Mouse (Mus musculus): ENCODE measurements around the gene Prtg. TPM values are rescaled to one million over a fixed set of nuclear protein-coding genes. Genes with fewer than 3 reads are reported as not detected.

The Prtg gene
- total and polyA plus RNA-seq, 2 experiments from 2014 or later: 0.32 to 0.93 TPM

DNA sequence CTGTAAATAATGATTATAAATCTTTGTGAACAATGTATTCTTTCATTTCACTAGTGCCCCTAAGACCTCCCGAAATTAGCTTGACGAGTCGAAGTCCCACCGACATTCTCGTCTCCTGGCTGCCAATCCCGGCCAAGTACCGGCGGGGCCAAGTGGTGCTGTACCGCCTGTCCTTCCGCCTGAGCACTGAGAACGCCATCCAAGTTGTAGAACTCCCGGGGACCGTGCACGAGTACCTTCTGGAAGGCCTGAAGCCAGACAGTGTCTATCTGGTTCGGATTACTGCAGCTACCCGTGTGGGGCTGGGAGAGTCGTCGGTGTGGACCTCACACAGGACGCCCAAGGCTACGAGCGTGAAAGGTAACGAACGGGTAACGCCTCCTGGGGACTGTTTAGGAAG is 50.0 kb downstream of the Prtg start:
- no peak for TF ChIP-seq CTCF (IDR thresholded peaks at IDR 0.05)
- 95% methylated on average over 24 of the region's 24 CpGs for WGBS
- ATAC-seq (ENCODE audit: low FRiP score) (no peak), DNase-seq (ENCODE audit: low spot score) (no peak)
- Histone ChIP-seq H3K36me3 (ENCODE audit: insufficient read depth, low read length) (no peaks in the 10 kb centered on the region), H3K27ac (ENCODE audit: low read depth, low read length) (no peak overlapping the region), H3K4me1 (ENCODE audit: insufficient read depth, low read length) (no peaks in the 10 kb centered on the region), H3K9me3 (ENCODE audit: low read length) (no peaks in the 10 kb centered on the region), H3K27me3 (ENCODE audit: insufficient read depth, low read length) (no peaks in the 10 kb centered on the region), H3K4me3 (ENCODE audit: low read depth, low read length) (no peak overlapping the region), H3K4me2 (ENCODE audit: low read depth, low read length, poor library complexity, severe bottlenecking) (no peak overlapping the region), H3K9ac (replicated peaks; ENCODE audit: low read length, poor library complexity, severe bottlenecking) (no peak overlapping the region)

DNA sequence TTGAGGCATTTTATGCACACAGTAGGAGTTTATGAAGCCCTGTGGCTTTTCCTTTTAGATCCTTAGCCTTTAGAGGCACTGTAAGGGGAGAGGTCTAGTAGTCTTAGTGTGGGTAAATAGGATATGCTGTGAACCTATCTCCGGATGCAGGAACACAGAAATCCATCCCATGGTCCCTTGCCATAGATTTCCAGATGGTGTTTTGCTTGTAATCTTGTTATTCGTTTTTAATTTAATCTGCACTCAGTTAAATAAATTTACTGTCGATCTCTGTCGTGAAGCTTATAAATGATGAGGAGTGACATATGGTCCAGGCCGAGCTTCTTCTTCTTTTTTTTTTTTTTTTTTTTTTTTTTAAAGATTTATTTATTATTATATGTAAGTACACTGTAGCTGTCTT is 54.1 kb downstream of the Prtg start:
- no peak for TF ChIP-seq CTCF (IDR thresholded peaks at IDR 0.05)
- no peaks in the 10 kb centered on the region for H3K27me3 ChIP-seq (ENCODE audit: insufficient read depth, low read length)
- DNase-seq (ENCODE audit: low spot score) (no peak), ATAC-seq (ENCODE audit: low FRiP score) (no peak)
- 88% methylated on average over 5 of the region's 5 CpGs for WGBS
- no peaks in the 10 kb centered on the region for H3K9me3 ChIP-seq (ENCODE audit: low read length)
- no peak overlapping the region for H3K4me2 ChIP-seq (ENCODE audit: low read depth, low read length, poor library complexity, severe bottlenecking)
- no peak overlapping the region for H3K4me3 ChIP-seq (ENCODE audit: low read depth, low read length)
- H3K27ac ChIP-seq (ENCODE audit: low read depth, low read length): no peak overlapping the region
- H3K36me3 ChIP-seq (ENCODE audit: insufficient read depth, low read length): no peaks in the 10 kb centered on the region
- H3K9ac ChIP-seq (replicated peaks; ENCODE audit: low read length, poor library complexity, severe bottlenecking): no peak overlapping the region
- no peaks in the 10 kb centered on the region for H3K4me1 ChIP-seq (ENCODE audit: insufficient read depth, low read length)

DNA sequence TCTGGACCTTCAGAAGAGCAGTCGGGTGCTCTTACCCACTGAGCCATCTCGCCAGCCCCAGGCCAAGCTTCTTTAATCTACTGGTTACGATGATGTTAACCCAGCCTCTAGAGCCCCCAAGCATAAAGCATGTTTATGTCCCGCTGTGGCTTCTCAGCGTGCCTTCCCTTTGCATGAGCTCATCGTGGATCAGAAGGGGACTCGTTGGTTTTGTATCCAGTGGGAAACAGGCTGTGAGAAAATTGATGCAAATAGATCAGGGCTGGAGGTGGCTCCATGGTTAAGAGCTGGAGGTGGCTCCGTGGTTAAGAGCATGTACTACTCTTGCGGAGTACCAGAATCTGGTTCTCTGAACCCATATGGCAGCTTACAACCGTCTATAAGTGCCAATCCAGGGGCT is 54.6 kb downstream of the Prtg start:
- Histone ChIP-seq H3K4me1 (ENCODE audit: insufficient read depth, low read length) (no peaks in the 10 kb centered on the region), H3K9me3 (ENCODE audit: low read length) (no peaks in the 10 kb centered on the region), H3K27ac (ENCODE audit: low read depth, low read length) (no peak overlapping the region), H3K9ac (replicated peaks; ENCODE audit: low read length, poor library complexity, severe bottlenecking) (no peak overlapping the region), H3K4me2 (ENCODE audit: low read depth, low read length, poor library complexity, severe bottlenecking) (no peak overlapping the region), H3K27me3 (ENCODE audit: insufficient read depth, low read length) (no peaks in the 10 kb centered on the region), H3K4me3 (ENCODE audit: low read depth, low read length) (no peak overlapping the region), H3K36me3 (ENCODE audit: insufficient read depth, low read length) (no peaks in the 10 kb centered on the region)
- 79% methylated on average over 10 of the region's 10 CpGs for WGBS
- ATAC-seq (ENCODE audit: low FRiP score): no peak
- TF ChIP-seq CTCF (IDR thresholded peaks at IDR 0.05): no peak
- DNase-seq (ENCODE audit: low spot score): no peak

DNA sequence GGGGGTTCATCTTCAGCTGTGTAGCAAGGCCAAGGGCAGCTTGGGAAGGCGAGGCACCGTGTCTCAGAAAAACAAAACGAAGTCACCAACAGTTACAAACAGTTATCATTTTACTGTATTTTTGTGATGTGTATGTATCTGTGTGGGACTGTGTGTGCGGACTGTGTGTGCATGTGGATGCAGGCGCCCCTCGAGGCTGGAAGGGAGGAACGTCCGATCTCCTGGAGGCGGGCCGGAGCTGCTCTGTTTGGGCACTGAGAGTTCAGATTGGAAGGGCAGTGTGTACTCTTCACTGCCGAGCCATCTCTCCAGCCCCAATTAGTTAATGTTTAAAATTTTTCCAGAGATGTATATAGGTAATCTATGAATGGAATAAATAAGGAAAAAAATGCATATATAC is 55.5 kb downstream of the Prtg start:
- no peak overlapping the region for H3K9ac ChIP-seq (replicated peaks; ENCODE audit: low read length, poor library complexity, severe bottlenecking)
- ATAC-seq (ENCODE audit: low FRiP score) (no peak), DNase-seq (ENCODE audit: low spot score) (no peak)
- H3K4me2 ChIP-seq (ENCODE audit: low read depth, low read length, poor library complexity, severe bottlenecking): no peak overlapping the region
- no peaks in the 10 kb centered on the region for H3K36me3 ChIP-seq (ENCODE audit: insufficient read depth, low read length)
- TF ChIP-seq CTCF (IDR thresholded peaks at IDR 0.05): no peak
- 91% methylated on average over 11 of the region's 11 CpGs for WGBS
- H3K4me1 ChIP-seq (ENCODE audit: insufficient read depth, low read length): no peaks in the 10 kb centered on the region
- H3K4me3 ChIP-seq (ENCODE audit: low read depth, low read length): no peak overlapping the region
- H3K27me3 ChIP-seq (ENCODE audit: insufficient read depth, low read length): no peaks in the 10 kb centered on the region
- no peak overlapping the region for H3K27ac ChIP-seq (ENCODE audit: low read depth, low read length)
- H3K9me3 ChIP-seq (ENCODE audit: low read length): no peaks in the 10 kb centered on the region

DNA sequence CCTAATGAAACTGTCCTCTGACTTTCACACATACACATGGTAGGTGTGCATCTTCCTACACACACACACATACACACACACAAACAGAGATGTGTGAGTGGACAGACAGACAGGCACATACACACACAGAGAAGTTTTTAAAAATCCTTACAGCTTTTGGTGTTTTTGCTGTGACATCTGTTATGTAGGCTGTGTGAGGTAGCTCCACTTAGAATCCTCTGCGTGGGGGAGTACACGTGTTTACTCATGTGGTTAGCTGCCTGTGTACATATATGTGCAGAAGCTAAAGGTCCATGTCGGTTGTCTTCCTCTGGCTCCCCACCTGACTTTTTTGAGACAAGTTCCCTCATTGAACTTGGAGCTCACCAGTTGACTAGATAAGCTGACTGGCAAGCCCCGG is 56.3 kb downstream of the Prtg start:
- no peaks in the 10 kb centered on the region for H3K4me1 ChIP-seq (ENCODE audit: insufficient read depth, low read length)
- WGBS: 91% methylated on average over 4 of the region's 4 CpGs
- ATAC-seq (ENCODE audit: low FRiP score): no peak
- H3K27me3 ChIP-seq (ENCODE audit: insufficient read depth, low read length): no peaks in the 10 kb centered on the region
- no peak overlapping the region for H3K4me2 ChIP-seq (ENCODE audit: low read depth, low read length, poor library complexity, severe bottlenecking)
- H3K36me3 ChIP-seq (ENCODE audit: insufficient read depth, low read length): no peaks in the 10 kb centered on the region
- H3K4me3 ChIP-seq (ENCODE audit: low read depth, low read length): no peak overlapping the region
- H3K27ac ChIP-seq (ENCODE audit: low read depth, low read length): no peak overlapping the region
- no peak overlapping the region for H3K9ac ChIP-seq (replicated peaks; ENCODE audit: low read length, poor library complexity, severe bottlenecking)
- DNase-seq (ENCODE audit: low spot score): no peak
- no peak for TF ChIP-seq CTCF (IDR thresholded peaks at IDR 0.05)
- H3K9me3 ChIP-seq (ENCODE audit: low read length): no peaks in the 10 kb centered on the region

DNA sequence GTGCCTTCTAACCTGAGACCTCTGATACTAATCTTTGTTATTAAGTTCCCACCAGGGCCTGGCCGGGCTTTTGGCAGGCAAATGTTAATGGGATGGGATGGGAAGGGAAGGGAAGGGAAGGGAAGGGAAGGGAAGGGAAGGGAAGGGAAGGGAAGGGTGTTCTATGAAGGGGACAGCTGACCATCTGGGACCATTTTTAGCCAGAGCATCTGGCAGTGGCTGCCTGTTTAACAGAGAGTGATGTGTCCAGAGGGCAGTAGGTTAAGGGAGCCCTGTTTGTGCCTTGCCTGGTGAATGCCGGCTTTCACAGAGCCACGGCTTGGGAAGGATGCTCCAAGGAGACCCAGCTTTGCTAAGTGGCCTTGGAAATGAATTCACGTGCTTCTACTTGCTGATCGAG is 57.1 kb downstream of the Prtg start:
- no peaks in the 10 kb centered on the region for H3K9me3 ChIP-seq (ENCODE audit: low read length)
- DNase-seq (ENCODE audit: low spot score) (no peak), ATAC-seq (ENCODE audit: low FRiP score) (no peak)
- 71% methylated on average over 5 of the region's 5 CpGs for WGBS
- no peak overlapping the region for H3K9ac ChIP-seq (replicated peaks; ENCODE audit: low read length, poor library complexity, severe bottlenecking)
- TF ChIP-seq CTCF (IDR thresholded peaks at IDR 0.05): no peak
- no peak overlapping the region for H3K4me2 ChIP-seq (ENCODE audit: low read depth, low read length, poor library complexity, severe bottlenecking)
- no peaks in the 10 kb centered on the region for H3K4me1 ChIP-seq (ENCODE audit: insufficient read depth, low read length)
- no peak overlapping the region for H3K27ac ChIP-seq (ENCODE audit: low read depth, low read length)
- H3K36me3 ChIP-seq (ENCODE audit: insufficient read depth, low read length): no peaks in the 10 kb centered on the region
- H3K4me3 ChIP-seq (ENCODE audit: low read depth, low read length): no peak overlapping the region
- no peaks in the 10 kb centered on the region for H3K27me3 ChIP-seq (ENCODE audit: insufficient read depth, low read length)

DNA sequence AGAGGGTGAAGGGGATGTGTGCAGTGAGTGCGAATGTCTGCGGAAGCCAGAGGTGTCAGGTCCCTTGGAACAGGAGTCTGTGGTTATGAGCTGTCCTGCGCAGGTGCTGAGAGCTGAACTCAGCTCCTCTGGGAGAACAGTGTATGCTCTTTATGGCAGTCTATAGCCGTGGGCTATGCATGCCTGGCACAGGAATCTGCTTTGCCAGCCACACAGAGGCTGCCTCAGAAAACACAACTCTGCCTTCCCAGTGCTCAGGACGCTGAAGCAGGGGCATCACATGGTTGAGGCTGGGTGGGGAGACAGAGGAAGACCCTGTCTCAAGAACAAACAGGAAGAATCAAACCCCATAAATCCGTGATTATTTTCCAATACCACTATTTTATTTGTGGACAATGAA is 60.8 kb downstream of the Prtg start:
- Histone ChIP-seq H3K4me1 (ENCODE audit: insufficient read depth, low read length) (no peaks in the 10 kb centered on the region), H3K9me3 (ENCODE audit: low read length) (no peaks in the 10 kb centered on the region), H3K4me3 (ENCODE audit: low read depth, low read length) (no peak overlapping the region), H3K4me2 (ENCODE audit: low read depth, low read length, poor library complexity, severe bottlenecking) (no peak overlapping the region), H3K9ac (replicated peaks; ENCODE audit: low read length, poor library complexity, severe bottlenecking) (no peak overlapping the region), H3K27me3 (ENCODE audit: insufficient read depth, low read length) (no peaks in the 10 kb centered on the region), H3K27ac (ENCODE audit: low read depth, low read length) (no peak overlapping the region), H3K36me3 (ENCODE audit: insufficient read depth, low read length) (no peaks in the 10 kb centered on the region)
- ATAC-seq (ENCODE audit: low FRiP score) (no peak), DNase-seq (ENCODE audit: low spot score) (no peak)
- WGBS: 81% methylated on average over 6 of the region's 6 CpGs
- TF ChIP-seq CTCF (IDR thresholded peaks at IDR 0.05): no peak

Data from midbrain, postnatal 0 days (tissue).